Mouse (Mus musculus): Measurements from ENCODE around the gene Gpc2.
A peak's percentile ranks its signal among the peaks of the same experiment; 100 is the strongest.

Gene Gpc2

DNA sequence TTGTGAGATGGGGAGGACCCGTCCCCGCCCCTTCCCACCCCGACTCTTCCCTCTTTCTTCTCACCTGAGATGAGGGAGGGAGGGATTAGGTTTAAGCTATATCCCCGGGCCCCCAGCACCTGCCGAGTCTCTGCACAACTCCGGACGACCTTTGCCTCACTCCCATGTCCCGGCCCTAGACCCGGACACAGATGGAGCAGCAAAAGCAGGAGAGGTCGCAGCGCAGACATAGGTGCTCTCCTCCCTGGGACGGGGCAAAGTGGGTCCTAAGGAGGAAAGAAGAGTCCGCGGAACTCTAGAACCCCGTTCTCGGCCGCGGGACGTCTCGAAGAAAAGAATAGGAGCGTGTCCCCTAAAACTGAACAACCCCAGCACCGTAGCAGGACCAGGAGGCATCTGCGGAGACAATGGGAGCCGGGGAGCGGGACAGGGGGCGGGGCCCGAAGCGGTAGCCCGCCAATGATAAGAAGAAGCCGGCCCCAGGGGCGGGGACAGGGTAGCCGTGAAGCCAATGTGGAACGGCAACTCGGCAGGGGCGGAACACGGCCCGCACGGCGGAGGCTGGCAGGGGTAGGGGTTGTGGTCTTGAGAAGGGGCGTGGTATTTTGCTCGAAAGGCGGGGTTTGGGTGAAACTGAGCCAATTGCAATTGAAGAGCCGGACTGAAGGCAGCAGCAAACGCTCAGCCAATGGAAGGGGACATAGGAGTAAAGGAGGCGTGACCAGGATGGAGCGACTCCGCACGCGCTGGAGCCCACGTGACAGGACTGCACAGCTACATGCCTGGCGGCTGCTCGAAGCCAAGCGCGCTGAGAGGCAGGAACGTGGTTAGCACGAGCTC is at the start of gene Gpc2, which contains the start of the genes Gm43720 and Stag3:
Gene Gpc2 (minus strand): TSS at position 421 of the 840 bp plus-strand sequence.
Gene Gm43720 (minus strand): TSS at position 374 of the 840 bp plus-strand sequence.
Gene Stag3 (plus strand): TSS at position 656 of the 840 bp plus-strand sequence.
- peak; percentile 91 for DNase-seq

DNA sequence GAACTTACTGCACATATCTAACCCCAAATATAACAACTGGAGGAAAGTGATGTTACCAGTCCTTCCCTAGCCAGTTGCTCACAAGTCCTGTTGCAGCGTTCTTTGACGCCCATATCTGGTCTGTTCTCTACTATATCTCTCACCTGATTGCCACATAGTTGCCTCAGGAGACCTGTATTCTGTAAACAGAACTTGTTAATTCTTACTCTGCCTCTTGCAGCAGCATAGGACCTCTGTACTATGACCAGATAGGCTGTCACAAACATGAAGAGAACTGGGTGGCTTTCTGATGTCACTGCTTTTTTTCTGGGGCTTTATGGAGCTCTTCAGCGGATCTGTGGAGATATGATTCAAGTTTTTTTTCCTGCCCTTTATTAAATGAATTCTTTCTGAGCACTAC is 33.0 kb upstream of the Gpc2 start:
- DNase-seq: no peak

DNA sequence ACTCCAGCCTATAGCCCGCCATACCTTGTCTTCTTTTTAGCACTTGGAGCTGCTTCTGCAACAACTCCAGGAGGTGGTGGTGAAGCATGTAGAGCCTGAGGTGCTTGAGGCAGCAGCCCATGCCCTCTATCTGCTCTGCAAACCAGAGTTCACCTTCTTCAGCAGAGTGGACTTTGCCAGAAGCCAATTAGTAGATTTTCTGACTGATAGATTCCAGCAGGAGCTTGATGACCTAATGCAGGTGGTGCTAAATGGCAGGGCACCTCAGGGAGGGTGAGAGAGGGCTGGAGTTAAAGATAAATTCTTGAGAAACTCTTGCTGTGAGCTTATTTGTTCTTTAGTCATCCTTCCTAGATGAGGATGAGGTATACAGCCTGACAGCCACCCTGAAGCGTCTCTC is 19.8 kb upstream of the Gpc2 start:
- DNase-seq: no peak

DNA sequence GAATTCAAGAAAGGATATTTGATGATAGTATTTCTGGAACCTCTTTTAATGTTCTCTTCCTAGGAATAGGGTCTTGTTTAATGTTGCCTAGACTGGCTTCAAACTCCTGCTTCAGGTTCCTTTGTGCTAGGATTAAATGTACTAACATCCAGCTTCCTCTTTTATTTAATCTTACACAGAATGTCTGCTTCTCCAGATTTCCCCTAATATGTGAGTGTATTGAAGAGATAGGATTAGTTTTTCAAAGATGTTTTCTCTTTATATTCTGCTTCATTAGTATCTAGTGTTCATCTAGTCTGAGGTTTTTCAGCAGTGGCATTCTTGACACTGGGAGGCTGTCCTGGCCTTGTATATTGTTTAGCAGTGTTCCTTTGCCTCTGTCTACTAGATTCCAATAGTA is 14.4 kb upstream of the Gpc2 start:
- no peak for DNase-seq

DNA sequence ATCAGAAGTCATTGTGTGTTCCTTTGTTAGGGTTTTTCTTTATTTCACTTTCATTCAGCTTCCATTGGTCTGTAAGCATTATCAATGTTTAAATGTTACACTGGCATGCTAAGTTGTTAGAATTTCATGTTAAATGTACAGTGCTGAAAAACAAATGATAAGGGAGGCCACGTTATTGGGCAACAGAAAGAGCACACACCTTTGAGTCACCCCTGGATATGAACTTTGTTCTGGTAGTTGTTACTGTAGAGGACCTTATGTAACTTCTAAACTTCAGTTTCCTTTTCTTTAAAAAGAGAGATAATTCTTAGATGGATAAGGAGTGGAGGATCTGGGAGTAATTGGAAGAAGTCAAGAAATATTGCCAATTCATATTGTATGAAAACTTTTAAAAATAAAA is 11.8 kb upstream of the Gpc2 start:
- DNase-seq: no peak

- DNase-seq: no peak
Measured at GRCm38 (mm10) chr5:138287861-138288260, 8.1 kb upstream of the Gpc2 start.

DNA sequence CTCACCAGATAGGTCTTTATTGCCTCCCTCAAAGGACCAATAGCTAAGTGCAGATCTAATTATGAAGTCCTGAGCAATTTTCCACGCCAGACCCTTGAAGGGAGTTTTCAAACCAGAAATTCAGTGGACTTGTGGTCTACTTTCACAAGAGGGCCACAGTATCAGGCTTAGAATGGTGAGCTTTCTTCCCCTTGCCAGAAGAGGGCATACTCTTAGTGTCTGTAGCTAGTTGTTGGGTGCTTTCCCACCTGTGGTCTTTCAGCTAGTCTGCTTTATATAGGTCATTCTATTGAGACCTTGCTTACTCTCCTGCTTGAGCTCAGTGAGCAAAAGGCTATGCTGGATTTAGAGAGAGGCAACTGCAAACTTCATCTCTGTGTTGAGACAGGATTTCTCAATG is 3.7 kb upstream of the Gpc2 start:
- DNase-seq: no peak

GRCm38 (mm10) chr5:138281798-138282197 is 2.0 kb upstream of the Gpc2 start:
- DNase-seq: no peak

- no peak for DNase-seq
Measured at GRCm38 (mm10) chr5:138280829-138281228, 1.0 kb upstream of the Gpc2 start.

GRCm38 (mm10) chr5:138280425-138280768 is 592 bp upstream of the Gpc2 start:
- no peak for DNase-seq

GRCm38 (mm10) chr5:138277994-138278393 is 1.8 kb downstream of the Gpc2 start:
- no peak for DNase-seq

DNA sequence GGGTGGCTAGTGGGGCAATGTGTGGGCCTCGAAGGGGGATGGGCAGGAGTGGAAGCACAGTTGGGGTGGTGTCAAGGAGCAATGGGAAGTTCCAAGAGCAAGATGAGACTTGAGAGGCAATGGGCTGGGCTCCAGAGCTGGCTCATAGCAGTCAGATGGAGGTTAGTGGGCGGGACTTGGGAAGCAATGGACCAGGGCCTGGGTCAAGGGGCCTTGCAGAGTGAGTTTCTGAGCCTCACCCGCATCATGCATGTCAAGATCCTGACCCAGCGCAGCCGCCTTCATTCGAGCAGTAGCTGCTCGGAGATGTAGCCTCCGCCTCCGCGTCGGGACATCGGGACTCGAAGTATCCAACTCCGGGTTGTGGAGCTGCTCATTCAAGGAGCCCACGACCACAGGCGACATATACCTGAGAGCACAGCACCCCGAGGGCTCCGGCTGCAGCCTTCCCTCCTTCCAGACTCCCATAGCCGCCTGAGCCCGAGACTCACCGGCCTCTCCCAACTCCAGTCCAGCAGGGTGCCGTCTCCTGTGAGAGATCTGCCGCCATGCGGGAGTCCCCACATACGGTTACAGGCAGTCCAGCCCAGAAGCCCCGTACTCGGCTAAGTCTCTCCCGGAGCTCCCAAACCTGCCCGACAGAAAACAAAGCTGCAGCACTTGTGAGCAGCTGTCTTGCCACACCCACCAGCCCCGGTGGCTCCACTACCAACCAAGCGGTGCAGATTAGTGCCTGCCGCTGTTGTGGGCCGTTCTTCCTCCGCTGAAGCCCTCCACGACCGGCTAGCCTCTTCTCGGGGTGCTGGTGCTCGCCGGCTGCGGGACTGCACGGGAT is 4.4 kb downstream of the Gpc2 start:
- DNase-seq: no peak

DNA sequence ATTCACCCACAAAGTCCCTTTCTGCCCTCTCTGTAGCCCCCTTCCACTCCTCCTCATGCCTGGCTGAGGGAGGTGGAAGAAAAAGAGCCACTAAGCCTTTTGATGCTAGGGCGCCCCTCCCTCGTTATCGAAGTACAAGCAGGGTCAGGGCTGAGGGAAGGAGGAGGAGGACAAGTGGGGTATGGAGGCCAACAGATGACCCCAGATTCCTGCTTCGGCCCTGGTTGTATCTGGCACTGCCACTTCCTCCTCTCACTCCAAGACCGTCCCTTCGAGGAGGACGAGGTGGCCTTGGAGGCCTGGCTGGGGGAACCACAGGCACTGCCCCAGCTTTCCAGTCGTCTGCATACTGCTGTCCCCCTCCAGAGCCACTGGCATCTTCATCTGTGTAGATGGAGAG is 5.6 kb downstream of the Gpc2 start:
- no peak for DNase-seq

DNA sequence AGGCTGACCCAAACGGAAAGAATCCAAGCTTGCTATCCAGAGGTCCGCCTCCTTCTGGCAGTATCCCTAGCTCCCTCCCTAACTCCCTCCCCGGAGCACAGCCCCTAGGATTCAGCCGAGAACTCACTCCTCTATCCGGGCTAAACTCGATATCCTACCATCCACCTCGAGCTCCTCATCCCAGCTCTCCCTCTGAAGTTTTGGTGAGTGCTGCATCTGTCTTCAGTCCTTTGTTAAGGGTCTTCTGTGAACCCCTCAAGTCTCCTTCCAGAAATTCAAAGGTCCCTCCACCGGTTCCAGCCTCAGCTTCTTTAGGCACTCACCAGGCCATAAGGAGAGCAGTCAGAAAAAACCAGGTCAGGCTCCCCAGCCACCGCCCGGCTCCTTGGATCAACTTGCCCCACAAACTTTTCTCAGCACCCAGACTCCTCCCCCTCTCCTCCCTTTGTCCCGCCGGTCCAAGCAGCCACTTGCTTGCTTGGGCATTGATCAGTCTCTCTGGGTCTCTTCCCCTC is 7.3 kb downstream of the Gpc2 start, which contains the start of gene Gal3st4:
Gene Gal3st4 (minus strand): TSS at position 432 of the 515 bp plus-strand sequence.
- no peak for DNase-seq

GRCm38 (mm10) chr5:138271232-138271631 is 8.6 kb downstream of the Gpc2 start:
- no peak for DNase-seq

DNA sequence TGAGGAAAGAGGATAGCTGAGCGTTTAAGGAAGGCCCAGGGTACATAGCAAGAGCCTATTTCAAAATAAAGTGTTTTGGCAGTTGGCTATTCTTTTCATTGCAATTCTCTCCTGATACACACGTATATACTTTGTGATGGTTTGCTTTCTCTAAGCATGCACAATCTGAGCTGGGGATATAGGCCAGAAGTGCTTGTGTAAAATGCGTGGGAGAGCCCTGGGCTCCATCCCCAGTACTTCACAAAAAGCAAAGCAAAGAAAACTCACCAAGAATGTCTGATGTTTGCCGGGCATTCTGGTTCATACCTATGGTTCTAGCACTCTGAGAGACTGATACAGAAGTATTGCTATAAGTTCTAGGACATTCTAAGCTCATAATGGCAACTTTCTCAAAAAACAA is 10.8 kb downstream of the Gpc2 start:
- DNase-seq: no peak

DNA sequence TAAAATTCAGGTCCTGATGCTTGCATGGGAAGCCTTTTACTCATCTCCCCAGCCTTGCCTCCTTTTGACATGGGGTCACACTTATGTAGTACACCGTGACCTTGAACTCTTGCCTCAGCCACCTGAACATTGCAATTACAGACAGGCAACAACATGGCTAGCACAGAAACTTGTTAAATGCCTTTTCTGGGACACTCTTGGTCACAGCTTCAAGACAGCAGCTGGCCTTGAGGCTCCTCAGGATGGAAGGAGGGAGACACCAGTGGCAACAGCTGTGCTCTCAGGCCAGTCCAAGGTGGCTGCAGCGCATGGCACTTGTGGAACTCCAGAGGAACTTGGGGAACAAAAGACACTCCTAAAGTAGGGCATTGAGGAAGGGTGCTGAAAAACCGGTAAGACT is 12.7 kb downstream of the Gpc2 start:
- DNase-seq: no peak

GRCm38 (mm10) chr5:138265712-138266111 is 14.1 kb downstream of the Gpc2 start:
- no peak for DNase-seq

DNA sequence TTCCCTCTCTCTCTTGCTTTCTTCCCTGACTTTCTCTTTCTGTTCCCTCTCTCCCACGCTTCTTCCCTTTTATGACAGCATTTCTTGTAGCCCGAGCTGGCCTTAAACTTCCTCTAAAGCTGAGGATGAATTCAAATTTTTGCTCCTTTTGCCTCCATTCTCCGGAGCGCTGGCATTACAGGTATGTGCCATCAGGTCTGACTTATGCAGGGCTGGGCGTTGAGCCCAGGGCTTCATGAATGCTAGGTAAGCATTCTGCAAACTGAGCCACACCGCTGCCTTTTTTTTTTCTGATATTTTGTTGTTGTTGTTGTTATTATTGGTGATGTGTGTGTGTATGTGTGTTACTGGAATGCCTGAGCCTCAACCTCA is 15.6 kb downstream of the Gpc2 start:
- no peak for DNase-seq

GRCm38 (mm10) chr5:138263260-138264206 is 16.3 kb downstream of the Gpc2 start, which contains the start of gene BC037034:
Gene BC037034, minus strand, starts transcription at chr5:138264033.
- DNase-seq: peak; percentile 93

- DNase-seq: no peak
Measured at GRCm38 (mm10) chr5:138262582-138263240, 17.1 kb downstream of the Gpc2 start.

DNA sequence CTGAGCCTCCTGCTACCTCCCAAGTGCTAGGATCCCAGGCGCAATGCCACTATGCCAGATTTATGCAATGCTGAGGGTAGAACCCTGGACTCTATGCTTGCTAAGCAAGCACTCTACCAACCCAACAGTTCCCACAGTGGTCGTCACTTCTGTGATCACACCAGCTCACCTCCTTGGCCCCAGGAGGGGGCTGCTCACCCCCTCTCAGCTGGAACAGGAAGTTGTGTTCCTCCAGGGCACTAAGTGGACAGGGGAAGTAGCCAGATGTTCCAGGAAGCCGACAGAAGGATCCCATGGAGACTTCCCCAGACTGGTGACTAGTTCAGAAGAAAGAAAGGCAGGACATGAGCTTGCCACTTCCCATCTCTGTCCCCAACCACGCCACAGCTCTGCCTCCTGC is 17.8 kb downstream of the Gpc2 start:
- no peak for DNase-seq

All from right cerebral cortex, postnatal 4 days (tissue).